Mouse (Mus musculus): ENCODE data around the gene Svep1. TPM values are rescaled to one million over a fixed set of nuclear protein-coding genes. Genes with fewer than 3 reads are reported as not detected.

Svep1 gene
- total and polyA plus RNA-seq, 3 experiments, result not detected

DNA sequence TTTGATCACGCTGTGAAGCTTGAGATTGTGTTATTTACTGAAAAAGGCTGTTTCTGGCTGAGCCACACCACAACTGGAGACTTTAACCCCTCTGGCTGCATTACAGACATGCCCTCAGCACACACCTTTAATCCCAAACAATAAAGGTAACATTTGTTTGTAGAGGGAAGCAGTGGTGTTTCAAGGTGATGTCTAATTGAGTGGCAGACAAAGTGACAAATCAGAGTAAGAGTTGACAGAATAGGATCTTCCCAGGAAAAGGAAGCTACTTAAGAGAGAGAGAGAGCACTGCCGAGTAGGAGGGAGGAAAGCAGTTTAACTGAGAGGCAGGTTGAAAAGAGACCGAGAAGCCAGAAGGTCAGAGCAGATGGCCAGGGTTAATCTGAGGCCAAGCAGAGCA, 203.2 kb downstream of the Svep1 start:
- Histone ChIP-seq H3K27ac (ENCODE audit: control insufficient read depth, low read depth, low read length) (no peak overlapping the region), H3K27me3 (ENCODE audit: control insufficient read depth in 1 of 2, insufficient read depth in 2 of 2, low read length in 2 of 2) (no peaks in the 10 kb centered on the region; a peak in 2 of 4 replicates), H3K4me3 (ENCODE audit: control insufficient read depth in 1 of 2, insufficient read depth in 1 of 2, low read depth in 2 of 2, low read length in 2 of 2) (no peak overlapping the region), H3K36me3 (ENCODE audit: control insufficient read depth in 1 of 2, insufficient read depth in 2 of 2, low read length in 2 of 2) (no peaks in the 10 kb centered on the region), H3K4me1 (ENCODE audit: control insufficient read depth in 1 of 2, insufficient read depth in 2 of 2, low read length in 2 of 2) (no peaks in the 10 kb centered on the region), H3K9ac (ENCODE audit: control insufficient read depth, low read depth, low read length, poor library complexity, severe bottlenecking) (no peak overlapping the region), H3K79me2 (ENCODE audit: control insufficient read depth, insufficient read depth, low read length, poor library complexity) (no peaks in the 10 kb centered on the region), H3K9me3 (replicated peaks; ENCODE audit: insufficient read depth, low read length) (no peaks in the 10 kb centered on the region)
- DNase-seq (ENCODE audit: low read depth, low spot score), result no peak
- TF ChIP-seq POLR2A (IDR thresholded peaks at IDR 0.05; ENCODE audit: control insufficient read depth in 1 of 2, insufficient read depth in 1 of 2, low read depth in 1 of 2, low read length in 2 of 2, poor library complexity in 1 of 2), result no peak
- TF ChIP-seq POLR2AphosphoS5 (IDR thresholded peaks at IDR 0.05; ENCODE audit: borderline replicate concordance, low read depth, low read length), result no peak
- no peak for TF ChIP-seq MEF2A (IDR thresholded peaks at IDR 0.05; ENCODE audit: extremely low read depth, insufficient replicate concordance, low read depth, low read length, poor library complexity, severe bottlenecking)
- TF ChIP-seq GATA1 (IDR thresholded peaks at IDR 0.05; ENCODE audit: low read depth, low read length), result no peak
- no peak for TF ChIP-seq RCOR1 (IDR thresholded peaks at IDR 0.05; ENCODE audit: low read depth, low read length)

Other genes starting within 250 kb of the Svep1 start
- gene Txndc8, start 197.7 kb downstream of the Svep1 start, total RNA-seq (2012; rRNA removed), result not detected in 2 replicates
- gene Txndc8, start 197.7 kb downstream of the Svep1 start, polyA plus RNA-seq (2012; ENCODE audit: insufficient read depth in 1 of 2, insufficient read length in 2 of 2, low read depth in 1 of 2, low replicate concordance in 2 of 2, missing spikeins in 1 of 2), result not detected
- not detected in 2 replicates for gene Musk, start 79.1 kb upstream of the Svep1 start, total RNA-seq (2012; rRNA removed)
- not detected for gene Musk, start 79.1 kb upstream of the Svep1 start, polyA plus RNA-seq (2012; ENCODE audit: insufficient read depth in 1 of 2, insufficient read length in 2 of 2, low read depth in 1 of 2, low replicate concordance in 2 of 2, missing spikeins in 1 of 2)

Measured in MEL (cell line).